ENCODE assay signal across 7 mouse cellular contexts in the genomic region with DNA sequence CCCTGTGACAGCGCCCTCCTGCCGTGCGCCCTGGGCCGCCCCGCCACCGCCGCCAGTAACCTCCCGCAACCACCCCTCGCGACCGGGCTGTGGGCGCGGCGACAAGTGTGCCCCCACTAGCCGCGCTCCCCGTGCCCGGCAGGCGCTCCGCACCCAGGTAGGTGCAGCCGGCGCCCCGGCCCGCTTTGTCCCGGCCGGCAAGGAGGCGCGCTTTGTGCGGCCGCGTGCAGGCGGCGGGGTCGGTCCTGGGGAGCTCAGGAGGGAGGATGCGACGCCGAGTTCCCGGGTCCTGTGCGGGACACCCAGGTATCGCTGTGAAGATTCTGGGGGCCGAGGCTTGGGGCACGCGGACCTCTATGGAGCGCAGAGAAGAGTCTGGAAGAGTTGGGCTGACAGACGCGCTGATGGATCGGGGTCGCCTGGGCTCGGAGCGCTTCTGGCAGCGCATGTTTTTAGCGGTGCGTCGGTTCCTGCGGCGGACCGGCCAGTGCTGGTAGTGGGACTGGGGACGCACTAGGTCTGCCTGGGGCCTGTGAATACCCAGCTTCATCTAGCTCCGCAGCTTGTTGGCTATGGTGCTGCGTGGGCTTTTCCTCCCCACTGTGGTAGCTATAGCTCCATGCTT. TPM values are rescaled to one million over a fixed set of nuclear protein-coding genes. Genes with fewer than 3 reads are reported as not detected.
A peak's percentile ranks its signal among the peaks of the same experiment; 100 is the strongest.
DNase-seq lines count a peak whose midpoint lies in the region; ATAC-seq and TF ChIP-seq lines count a peak whose summit lies in the region.

No protein-coding gene starts in this region.

- H3K9me3 ChIP-seq in lung, embryonic 16.5 days (ENCODE audit: control insufficient read depth, low read length) = no peaks in the 10 kb centered on the region
- H3K9me3 ChIP-seq in hindbrain, postnatal 0 days (ENCODE audit: low read length) = no peaks in the 10 kb centered on the region
- H3K9me3 ChIP-seq in neural tube, embryonic 12.5 days = no peaks in the 10 kb centered on the region

- no peak for DNase-seq in lung, postnatal 25 days (ENCODE audit: low spot score)
- peak; percentile 63 for DNase-seq in embryo, embryonic 9.5 days (ENCODE audit: extremely low spot score)
- peak; percentile 45 for DNase-seq in hindbrain, postnatal 0 days (ENCODE audit: low spot score)
- no peak for DNase-seq in thymus, postnatal 14 days
- no peak for DNase-seq in testis, postnatal 10 days (ENCODE audit: low spot score)

- ATAC-seq in lung, embryonic 16.5 days (ENCODE audit: low read depth) = peak; percentile 36; the same call in 1 of the 2 replicates
- peak; percentile 66 for ATAC-seq in hindbrain, postnatal 0 days
- ATAC-seq in neural tube, embryonic 12.5 days (ENCODE audit: low FRiP score, low read depth) = peak; percentile 60

- peaks cover 50% of the 10 kb centered on the region for H3K27me3 ChIP-seq in lung, embryonic 16.5 days (ENCODE audit: control insufficient read depth, insufficient read depth, low read depth, low read length)
- no peaks in the 10 kb centered on the region for H3K27me3 ChIP-seq in hindbrain, postnatal 0 days (ENCODE audit: insufficient read depth, low read length)
- 0 out of 2 replicates have a peak, but pooled peaks cover 3% of the 10 kb centered on the region for H3K27me3 ChIP-seq in neural tube, embryonic 12.5 days (replicated peaks)

- no peaks in the 10 kb centered on the region for H3K36me3 ChIP-seq in lung, embryonic 16.5 days (ENCODE audit: control insufficient read depth, insufficient read depth, low read length)
- H3K36me3 ChIP-seq in hindbrain, postnatal 0 days (ENCODE audit: insufficient read depth, low read length) = no peaks in the 10 kb centered on the region
- no peaks in the 10 kb centered on the region for H3K36me3 ChIP-seq in neural tube, embryonic 12.5 days

- H3K4me1 ChIP-seq in lung, embryonic 16.5 days (replicated peaks; ENCODE audit: control insufficient read depth, insufficient read depth, low read length) = peaks cover 10% of the 10 kb centered on the region
- peaks cover 4% of the 10 kb centered on the region for H3K4me1 ChIP-seq in hindbrain, postnatal 0 days (ENCODE audit: insufficient read depth, low read length)
- H3K4me1 ChIP-seq in neural tube, embryonic 12.5 days = peaks cover 33% of the 10 kb centered on the region

- H3K9ac ChIP-seq in lung, embryonic 16.5 days (ENCODE audit: low read length) = peak overlapping the region; percentile 54
- peak overlapping the region; percentile 84 for H3K9ac ChIP-seq in hindbrain, postnatal 0 days (replicated peaks; ENCODE audit: low read length)
- peak overlapping the region; percentile 94 for H3K9ac ChIP-seq in neural tube, embryonic 12.5 days

- no peak for TF ChIP-seq CTCF in hindbrain, postnatal 0 days (IDR thresholded peaks at IDR 0.05; ENCODE audit: low read depth)

- peak overlapping the region; percentile 61 for H3K4me3 ChIP-seq in lung, embryonic 16.5 days (ENCODE audit: low read length)
- peak overlapping the region; percentile 80 for H3K4me3 ChIP-seq in hindbrain, postnatal 0 days (ENCODE audit: low read length)
- peak overlapping the region; percentile 78 for H3K4me3 ChIP-seq in neural tube, embryonic 12.5 days

- H3K4me2 ChIP-seq in lung, embryonic 16.5 days (ENCODE audit: low read depth, low read length) = peak overlapping the region; percentile 100
- peak overlapping the region; percentile 90 for H3K4me2 ChIP-seq in hindbrain, postnatal 0 days (ENCODE audit: low read depth, low read length)
- H3K4me2 ChIP-seq in neural tube, embryonic 12.5 days (replicated peaks) = peak overlapping the region; percentile 84

- 2% methylated on average over 53 of the region's 60 CpGs for WGBS in lung, embryonic 16.5 days
- WGBS in hindbrain, postnatal 0 days = 2% methylated on average over 56 of the region's 60 CpGs
- WGBS in neural tube, embryonic 12.5 days = under 1% methylated on average over 58 of the region's 60 CpGs

- no peak overlapping the region for H3K27ac ChIP-seq in lung, embryonic 16.5 days (ENCODE audit: low read length)
- H3K27ac ChIP-seq in hindbrain, postnatal 0 days = peak overlapping the region; percentile 97
- peak overlapping the region; percentile 90 for H3K27ac ChIP-seq in neural tube, embryonic 12.5 days

RNA-seq across cellular contexts. Expression of a gene that starts 1.3 kb away (rescaled TPM):
- polyA plus RNA-seq in lung, embryonic 16.5 days (2015; fragmentation: Nextera tagmentation; extraction: Ambion mirVana) = 1.0 and 1.4 TPM in 2 replicates
- 143 and 164 TPM in 2 replicates for total RNA-seq in hindbrain, postnatal 0 days (2014; rRNA removed)
- 17.9 TPM in 2 replicates for polyA plus RNA-seq in hindbrain, postnatal 0 days (2015; fragmentation: Nextera tagmentation; extraction: Ambion mirVana)
- 39.5 and 41.8 TPM in 2 replicates for polyA plus RNA-seq in neural tube, embryonic 12.5 days (2016; fragmentation: Nextera tagmentation; extraction: Ambion mirVana)

RNA-seq across cellular contexts. Expression of a gene that starts 13.8 kb away (rescaled TPM):
- polyA plus RNA-seq in lung, embryonic 16.5 days (2015; fragmentation: Nextera tagmentation; extraction: Ambion mirVana) = 2.5 and 3.3 TPM in 2 replicates
- total RNA-seq in hindbrain, postnatal 0 days (2014; rRNA removed) = 1.3 and 4.2 TPM in 2 replicates
- 5.2 and 5.5 TPM in 2 replicates for polyA plus RNA-seq in hindbrain, postnatal 0 days (2015; fragmentation: Nextera tagmentation; extraction: Ambion mirVana)
- polyA plus RNA-seq in neural tube, embryonic 12.5 days (2016; fragmentation: Nextera tagmentation; extraction: Ambion mirVana) = 3.8 and 5.9 TPM in 2 replicates

RNA-seq across cellular contexts. Expression of a gene that starts 44.0 kb away (rescaled TPM):
- polyA plus RNA-seq in lung, embryonic 16.5 days (2015; fragmentation: Nextera tagmentation; extraction: Ambion mirVana) = 57.6 and 58.7 TPM in 2 replicates
- 59.2 and 69.4 TPM in 2 replicates for total RNA-seq in hindbrain, postnatal 0 days (2014; rRNA removed)
- polyA plus RNA-seq in hindbrain, postnatal 0 days (2015; fragmentation: Nextera tagmentation; extraction: Ambion mirVana) = 81.8 and 84.8 TPM in 2 replicates
- polyA plus RNA-seq in neural tube, embryonic 12.5 days (2016; fragmentation: Nextera tagmentation; extraction: Ambion mirVana) = 157 and 164 TPM in 2 replicates

Comparison
In these comparisons a context has a peak if more than half of its experiments do, and no peak if none do; other contexts are left out.
1. DNase-seq: peak in embryo, embryonic 9.5 days (single experiment) and hindbrain, postnatal 0 days (single experiment); none in lung, postnatal 25 days (single experiment), thymus, postnatal 14 days (single experiment) and testis, postnatal 10 days (single experiment).
2. Peak in every context shown above with its lines, with median percentiles within 50 percentile points of each other: ATAC-seq, H3K4me2 ChIP-seq, H3K4me3 ChIP-seq and H3K9ac ChIP-seq.